Mouse (Mus musculus) olfactory bulb, adult 2 months (tissue): ENCODE measurements at regions not wholly inside any gene's neighbourhood (a gene's known extent, or its start where the extent isn't known, plus 50 kb on each side); places are given as distances from the start of the nearest gene placed in this dataset.

Experiments used
- CTCF ChIP-seq: fragments of 200-500 bp; IDR thresholded peaks from 2 replicates; pipeline ENCODE4 v1.5.1; 2012; ENCODE audit warnings: low read depth, mild to moderate bottlenecking, low read length, moderate library complexity; ENCODE audit not compliant: insufficient read depth
- POLR2A ChIP-seq: fragments of 200-500 bp; IDR thresholded peaks from 2 replicates; pipeline ENCODE4 v1.6.1; 2012; ENCODE audit warnings: mild to moderate bottlenecking, low read depth, low read length, moderate library complexity; ENCODE audit not compliant: insufficient read depth

DNA sequence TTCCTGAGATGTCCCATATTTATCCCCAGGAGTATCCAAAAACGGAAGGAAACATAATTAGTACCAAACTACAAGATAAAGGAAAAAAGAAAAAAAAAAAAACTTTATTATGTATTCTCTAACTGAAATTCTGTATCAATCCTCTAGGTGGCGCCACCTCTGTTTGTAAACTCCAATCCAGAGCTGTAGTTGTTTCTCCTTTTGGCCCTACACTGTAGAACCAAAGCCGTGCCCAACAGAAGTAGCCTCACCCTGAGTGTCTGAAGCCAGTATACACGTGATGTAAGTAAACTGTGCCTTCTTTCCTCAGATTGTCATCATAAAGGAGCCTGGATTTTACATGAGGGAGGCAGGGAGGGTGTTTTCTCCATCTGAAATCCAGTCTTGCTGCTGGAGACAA lies 790.7 kb downstream of the Robo1 start:
- TF ChIP-seq POLR2A (no peak), CTCF (no peak)
